Mouse (Mus musculus): ENCODE measurements around the gene Olfr159. TPM values are rescaled to one million over a fixed set of nuclear protein-coding genes. Genes with fewer than 3 reads are reported as not detected.
"Not testable (repeated sequence)": the region's sequence is repeated elsewhere in the genome, so short reads cannot be mapped to it uniquely, and the experiment has no call there.

Gene Olfr159
- total RNA-seq (2014; rRNA removed; ENCODE audit: low replicate concordance) (not detected in 2 replicates), polyA plus RNA-seq (2015; fragmentation: Nextera tagmentation; extraction: Ambion mirVana) (not detected in 2 replicates)

DNA sequence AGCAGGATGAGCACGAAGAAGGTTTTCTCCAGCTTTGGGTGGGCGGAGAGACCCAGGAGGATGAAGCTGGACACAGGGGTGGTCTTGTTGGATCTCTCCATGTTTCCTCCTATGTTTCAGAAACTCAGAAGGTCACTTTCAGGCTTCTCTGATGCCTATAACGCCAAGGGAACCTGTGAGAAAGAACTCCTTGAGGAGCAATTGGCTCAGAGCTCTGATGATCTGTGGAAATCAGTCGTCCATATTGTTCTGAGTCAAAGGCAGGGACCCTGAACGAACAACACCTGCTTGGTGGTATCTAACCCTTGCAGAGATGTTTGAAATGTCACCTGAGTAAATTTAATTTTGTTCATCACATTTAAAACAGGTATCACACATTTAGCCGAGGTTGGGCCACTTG is at the start of gene Olfr159:
Gene Olfr159, minus strand, starts transcription at position 101 of the 400 bp plus-strand sequence.
- no peak within 1 kb of the TSS for H3K4me3 ChIP-seq (ENCODE audit: low read depth, low read length)
- no peak within 1 kb of the TSS for H3K9ac ChIP-seq (replicated peaks; ENCODE audit: low read depth, low read length)
- H3K4me1 ChIP-seq (ENCODE audit: control insufficient read depth, insufficient read depth), result no peaks in the 10 kb centered on the region
- 76% methylated on average over 6 of the region's 6 CpGs for WGBS
- no peak for TF ChIP-seq CTCF (IDR thresholded peaks at IDR 0.05; ENCODE audit: low read depth)
- TF ChIP-seq EP300 (IDR thresholded peaks at IDR 0.05; ENCODE audit: low read depth), result no peak
- no peak within 1 kb of the TSS for H3K27ac ChIP-seq (ENCODE audit: low read depth)
- no peak for DNase-seq (ENCODE audit: low spot score)
- no peaks in the 10 kb centered on the region for H3K36me3 ChIP-seq (replicated peaks; ENCODE audit: control insufficient read depth, insufficient read depth, low read length)
- no peak within 1 kb of the TSS for H3K4me2 ChIP-seq (ENCODE audit: low read depth, low read length)
- H3K9me3 ChIP-seq (replicated peaks; ENCODE audit: control insufficient read depth, low read length), result 0 out of 2 replicates have a peak, but pooled peaks cover 4% of the 10 kb centered on the region
- ATAC-seq (ENCODE audit: insufficient read depth, low read depth), result no peak
- no peaks in the 10 kb centered on the region for H3K27me3 ChIP-seq (ENCODE audit: control insufficient read depth, insufficient read depth, low read length)

DNA sequence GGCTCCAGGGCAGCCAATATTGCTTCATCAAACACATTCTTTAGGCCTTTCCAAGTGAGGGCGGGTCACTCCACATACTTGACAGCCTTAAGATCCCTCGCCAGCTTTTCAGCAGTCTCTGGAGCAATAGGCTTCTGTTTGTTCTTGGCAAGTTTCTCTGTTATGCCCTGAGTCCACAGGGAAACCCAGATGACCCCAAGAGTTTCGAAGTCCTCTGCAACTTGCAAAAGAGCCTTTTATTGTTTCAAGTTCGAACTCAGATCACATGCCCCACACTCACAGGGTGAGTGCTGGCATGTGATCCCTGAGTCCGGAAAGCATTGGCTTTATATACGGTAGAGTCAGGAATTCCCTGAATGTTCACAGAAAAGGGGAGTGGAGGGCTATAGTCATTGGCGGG is 28.1 kb upstream of the Olfr159 start:
- Histone ChIP-seq H3K36me3 (replicated peaks; ENCODE audit: control insufficient read depth, insufficient read depth, low read length) (no peaks in the 10 kb centered on the region), H3K27ac (ENCODE audit: low read depth) (no peak overlapping the region), H3K27me3 (ENCODE audit: control insufficient read depth, insufficient read depth, low read length) (no peaks in the 10 kb centered on the region), H3K4me2 (ENCODE audit: low read depth, low read length) (no peak overlapping the region), H3K9ac (replicated peaks; ENCODE audit: low read depth, low read length) (no peak overlapping the region), H3K4me3 (ENCODE audit: low read depth, low read length) (no peak overlapping the region), H3K4me1 (ENCODE audit: control insufficient read depth, insufficient read depth) (no peaks in the 10 kb centered on the region), H3K9me3 (replicated peaks; ENCODE audit: control insufficient read depth, low read length) (0 out of 2 replicates have a peak, but pooled peaks cover 6% of the 10 kb centered on the region)
- 62% methylated on average over 7 of the region's 7 CpGs for WGBS
- DNase-seq (ENCODE audit: low spot score), result no peak
- TF ChIP-seq EP300 (IDR thresholded peaks at IDR 0.05; ENCODE audit: low read depth) (no peak), CTCF (IDR thresholded peaks at IDR 0.05; ENCODE audit: low read depth) (no peak)
- no peak for ATAC-seq (ENCODE audit: insufficient read depth, low read depth)

DNA sequence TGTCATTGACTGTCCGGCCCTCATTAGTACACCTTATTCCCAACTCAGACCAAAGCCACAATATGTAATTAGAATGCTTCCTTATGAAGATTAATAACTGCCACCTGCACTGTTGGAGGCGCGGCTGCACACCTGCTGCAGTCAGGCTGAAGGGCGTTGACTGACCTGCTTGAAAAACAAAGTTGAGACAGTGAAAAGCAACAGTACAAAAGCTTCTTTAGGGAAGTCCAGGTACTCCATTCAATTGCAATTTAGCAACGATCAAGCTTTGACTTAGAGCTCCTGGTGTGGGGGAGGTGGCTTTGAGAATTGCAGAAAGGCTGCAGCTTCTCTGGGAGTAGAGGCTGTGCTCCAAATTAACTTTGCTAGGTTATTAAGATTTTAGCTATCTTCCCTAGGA is 25.0 kb upstream of the Olfr159 start:
- not testable (repeated sequence) for H3K4me2 ChIP-seq (ENCODE audit: low read depth, low read length); DNase-seq (ENCODE audit: low spot score); H3K9ac ChIP-seq (replicated peaks; ENCODE audit: low read depth, low read length); H3K4me1 ChIP-seq (ENCODE audit: control insufficient read depth, insufficient read depth); H3K27ac ChIP-seq (ENCODE audit: low read depth); H3K36me3 ChIP-seq (replicated peaks; ENCODE audit: control insufficient read depth, insufficient read depth, low read length); ATAC-seq (ENCODE audit: insufficient read depth, low read depth); H3K27me3 ChIP-seq (ENCODE audit: control insufficient read depth, insufficient read depth, low read length); H3K4me3 ChIP-seq (ENCODE audit: low read depth, low read length); H3K9me3 ChIP-seq (replicated peaks; ENCODE audit: control insufficient read depth, low read length)
- WGBS, result 77% methylated on average over 5 of the region's 5 CpGs

DNA sequence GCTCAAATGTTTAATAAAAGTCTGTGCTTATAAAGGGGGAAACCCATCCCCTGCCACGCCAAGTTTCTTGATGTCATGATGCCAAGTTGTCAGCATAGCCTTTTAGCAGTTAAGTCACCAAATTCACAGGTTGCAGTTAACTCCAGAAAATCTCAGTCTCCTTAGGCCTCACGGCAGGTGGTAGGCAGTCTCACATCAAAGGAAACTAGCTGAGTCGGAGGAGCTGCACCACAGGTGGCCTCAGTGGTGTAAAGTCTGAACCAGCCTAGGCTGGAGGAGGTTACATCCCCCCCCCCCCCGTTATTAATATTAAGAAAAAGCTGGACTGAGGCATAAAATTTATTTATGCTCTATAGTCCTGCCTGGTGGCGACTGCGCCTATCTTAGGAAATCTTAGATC is 24.5 kb upstream of the Olfr159 start:
- Histone ChIP-seq H3K4me3 (ENCODE audit: low read depth, low read length) (no peak overlapping the region), H3K9ac (replicated peaks; ENCODE audit: low read depth, low read length) (no peak overlapping the region), H3K27me3 (ENCODE audit: control insufficient read depth, insufficient read depth, low read length) (no peaks in the 10 kb centered on the region), H3K36me3 (replicated peaks; ENCODE audit: control insufficient read depth, insufficient read depth, low read length) (no peaks in the 10 kb centered on the region), H3K4me2 (ENCODE audit: low read depth, low read length) (no peak overlapping the region), H3K9me3 (replicated peaks; ENCODE audit: control insufficient read depth, low read length) (no peaks in the 10 kb centered on the region), H3K4me1 (ENCODE audit: control insufficient read depth, insufficient read depth) (no peaks in the 10 kb centered on the region), H3K27ac (ENCODE audit: low read depth) (no peak overlapping the region)
- DNase-seq (ENCODE audit: low spot score), result no peak
- no peak for TF ChIP-seq EP300 (IDR thresholded peaks at IDR 0.05; ENCODE audit: low read depth)
- no peak for TF ChIP-seq CTCF (IDR thresholded peaks at IDR 0.05; ENCODE audit: low read depth)
- no peak for ATAC-seq (ENCODE audit: insufficient read depth, low read depth)
- 65% methylated on average over 6 of the region's 6 CpGs for WGBS

DNA sequence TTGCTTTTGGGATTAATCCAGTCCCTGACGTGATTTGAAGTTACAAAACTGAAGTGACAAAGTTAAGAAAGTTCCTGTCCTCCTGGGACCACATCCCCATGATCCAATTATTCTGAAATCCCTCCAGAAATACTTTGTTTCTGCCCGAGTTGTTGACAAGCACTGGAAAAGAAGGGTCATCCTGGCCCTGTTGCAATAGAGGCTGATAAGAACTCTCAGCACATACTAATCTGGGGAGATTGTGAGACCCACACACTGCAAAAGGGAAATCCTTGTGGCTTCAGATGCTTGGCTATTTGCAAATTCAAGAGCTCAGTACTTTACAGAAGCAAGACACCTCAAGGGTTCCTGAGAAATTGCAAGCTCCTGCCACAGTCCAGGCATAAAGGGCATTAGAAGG is 1.5 kb upstream of the Olfr159 start:
- no peaks in the 10 kb centered on the region for H3K27me3 ChIP-seq (ENCODE audit: control insufficient read depth, insufficient read depth, low read length)
- H3K9me3 ChIP-seq (replicated peaks; ENCODE audit: control insufficient read depth, low read length), result 0 out of 2 replicates have a peak, but pooled peaks cover 4% of the 10 kb centered on the region
- H3K9ac ChIP-seq (replicated peaks; ENCODE audit: low read depth, low read length), result no peak overlapping the region
- no peak for TF ChIP-seq EP300 (IDR thresholded peaks at IDR 0.05; ENCODE audit: low read depth)
- no peak for TF ChIP-seq CTCF (IDR thresholded peaks at IDR 0.05; ENCODE audit: low read depth)
- H3K27ac ChIP-seq (ENCODE audit: low read depth), result no peak overlapping the region
- no peaks in the 10 kb centered on the region for H3K4me1 ChIP-seq (ENCODE audit: control insufficient read depth, insufficient read depth)
- H3K4me2 ChIP-seq (ENCODE audit: low read depth, low read length), result no peak overlapping the region
- ATAC-seq (ENCODE audit: insufficient read depth, low read depth), result no peak
- DNase-seq (ENCODE audit: low spot score), result no peak
- H3K4me3 ChIP-seq (ENCODE audit: low read depth, low read length), result no peak overlapping the region
- 8% methylated on average over 2 of the region's 2 CpGs for WGBS
- no peaks in the 10 kb centered on the region for H3K36me3 ChIP-seq (replicated peaks; ENCODE audit: control insufficient read depth, insufficient read depth, low read length)

DNA sequence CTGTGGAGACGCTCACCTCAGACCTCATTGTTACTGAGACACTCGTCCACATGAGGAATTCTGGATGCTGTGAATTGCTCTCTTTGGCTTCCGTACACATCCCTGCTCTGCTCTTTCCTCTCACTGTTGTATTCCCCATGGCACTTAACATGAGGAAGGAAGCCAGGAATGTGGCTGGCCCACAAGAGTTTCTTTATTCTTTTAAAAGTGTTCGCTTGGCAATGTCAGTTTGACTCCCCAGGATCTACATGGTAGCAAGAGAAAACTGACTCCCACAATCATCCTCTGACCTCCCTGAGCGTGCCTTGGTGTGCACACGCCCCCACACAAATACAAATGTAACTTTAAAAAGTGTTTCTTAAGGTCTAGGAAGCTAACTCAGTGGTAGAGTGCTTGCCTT is 817 bp upstream of the Olfr159 start:
- H3K36me3 ChIP-seq (replicated peaks; ENCODE audit: control insufficient read depth, insufficient read depth, low read length), result no peaks in the 10 kb centered on the region
- H3K9me3 ChIP-seq (replicated peaks; ENCODE audit: control insufficient read depth, low read length), result 0 out of 2 replicates have a peak, but pooled peaks cover 4% of the 10 kb centered on the region
- no peaks in the 10 kb centered on the region for H3K27me3 ChIP-seq (ENCODE audit: control insufficient read depth, insufficient read depth, low read length)
- no peak overlapping the region for H3K4me3 ChIP-seq (ENCODE audit: low read depth, low read length)
- TF ChIP-seq CTCF (IDR thresholded peaks at IDR 0.05; ENCODE audit: low read depth), result no peak
- no peak for TF ChIP-seq EP300 (IDR thresholded peaks at IDR 0.05; ENCODE audit: low read depth)
- 29% methylated on average over 6 of the region's 6 CpGs for WGBS
- no peak overlapping the region for H3K27ac ChIP-seq (ENCODE audit: low read depth)
- H3K4me2 ChIP-seq (ENCODE audit: low read depth, low read length), result no peak overlapping the region
- no peaks in the 10 kb centered on the region for H3K4me1 ChIP-seq (ENCODE audit: control insufficient read depth, insufficient read depth)
- ATAC-seq (ENCODE audit: insufficient read depth, low read depth), result no peak
- DNase-seq (ENCODE audit: low spot score), result no peak
- H3K9ac ChIP-seq (replicated peaks; ENCODE audit: low read depth, low read length), result no peak overlapping the region
